Mouse (Mus musculus): ENCODE data around the gene Ifngr1.
"Not testable (repeated sequence)": the region's sequence is repeated elsewhere in the genome, so short reads cannot be mapped to it uniquely, and the experiment has no call there.

Ifngr1 gene

GRCm38 (mm10) chr10:19587281-19587680, 4.5 kb upstream of the Ifngr1 start:
- DNase-seq (ENCODE audit: low spot score in 2 of 2), result no peak

- DNase-seq (ENCODE audit: low spot score in 2 of 2), result no peak
These were observed 2.1 kb upstream of the Ifngr1 start for GRCm38 (mm10) chr10:19589626-19590025.

GRCm38 (mm10) chr10:19591286-19591640, 486 bp upstream of the Ifngr1 start:
- no peak for DNase-seq (ENCODE audit: low spot score in 2 of 2)

- DNase-seq (ENCODE audit: low spot score in 2 of 2), result no peak
These were observed 807 bp downstream of the Ifngr1 start for GRCm38 (mm10) chr10:19592556-19592955.

- no peak for DNase-seq (ENCODE audit: low spot score in 2 of 2)
These were observed 1.5 kb downstream of the Ifngr1 start for GRCm38 (mm10) chr10:19593296-19593695.

- DNase-seq (ENCODE audit: low spot score in 2 of 2), result peak in 1 of 2 experiments; percentile 26
These were observed 2.6 kb downstream of the Ifngr1 start for GRCm38 (mm10) chr10:19594201-19594905.

- no peak for DNase-seq (ENCODE audit: low spot score in 2 of 2)
These were observed 5.1 kb downstream of the Ifngr1 start for GRCm38 (mm10) chr10:19596866-19597265.

GRCm38 (mm10) chr10:19598091-19598490, 6.3 kb downstream of the Ifngr1 start:
- no peak for DNase-seq (ENCODE audit: low spot score in 2 of 2)

GRCm38 (mm10) chr10:19599331-19600092, 7.8 kb downstream of the Ifngr1 start:
- no peak for DNase-seq (ENCODE audit: low spot score in 2 of 2)

- no peak for DNase-seq (ENCODE audit: low spot score in 2 of 2)
These were observed 8.3 kb downstream of the Ifngr1 start for GRCm38 (mm10) chr10:19600093-19600420.

GRCm38 (mm10) chr10:19601502-19601901, 9.8 kb downstream of the Ifngr1 start:
- DNase-seq (ENCODE audit: low spot score in 2 of 2), result not testable (repeated sequence)

- DNase-seq (ENCODE audit: low spot score in 2 of 2), result no peak
These were observed 11.5 kb downstream of the Ifngr1 start for GRCm38 (mm10) chr10:19603231-19603630.

- no peak for DNase-seq (ENCODE audit: low spot score in 2 of 2)
These were observed 17.4 kb downstream of the Ifngr1 start for GRCm38 (mm10) chr10:19609125-19609524.

GRCm38 (mm10) chr10:19611616-19612015, 19.9 kb downstream of the Ifngr1 start:
- no peak for DNase-seq (ENCODE audit: low spot score in 2 of 2)

GRCm38 (mm10) chr10:19613111-19613753, 21.5 kb downstream of the Ifngr1 start:
- peak in 1 of 2 experiments; percentile 27 for DNase-seq (ENCODE audit: low spot score in 2 of 2)

GRCm38 (mm10) chr10:19619736-19620135, 28.0 kb downstream of the Ifngr1 start:
- no peak for DNase-seq (ENCODE audit: low spot score in 2 of 2)

- DNase-seq (ENCODE audit: low spot score in 2 of 2), result no peak
These were observed 29.8 kb downstream of the Ifngr1 start, which contains the start of gene Il22ra2 for GRCm38 (mm10) chr10:19621408-19622048. Gene Il22ra2, plus strand, starts transcription at chr10:19621998.

GRCm38 (mm10) chr10:19624617-19625016, 32.9 kb downstream of the Ifngr1 start:
- no peak for DNase-seq (ENCODE audit: low spot score in 2 of 2)

- no peak for DNase-seq (ENCODE audit: low spot score in 2 of 2)
These were observed 35.6 kb downstream of the Ifngr1 start for GRCm38 (mm10) chr10:19627342-19627741.

- DNase-seq (ENCODE audit: low spot score in 2 of 2), result no peak
These were observed 36.0 kb downstream of the Ifngr1 start for GRCm38 (mm10) chr10:19627748-19628147.

GRCm38 (mm10) chr10:19631616-19632195, 40.0 kb downstream of the Ifngr1 start:
- no peak for DNase-seq (ENCODE audit: low spot score in 2 of 2)

- DNase-seq (ENCODE audit: low spot score in 2 of 2), result no peak
These were observed 47.1 kb downstream of the Ifngr1 start for GRCm38 (mm10) chr10:19638851-19639250.
